8 mouse cellular contexts compared by ENCODE assay signal in the genomic region with DNA sequence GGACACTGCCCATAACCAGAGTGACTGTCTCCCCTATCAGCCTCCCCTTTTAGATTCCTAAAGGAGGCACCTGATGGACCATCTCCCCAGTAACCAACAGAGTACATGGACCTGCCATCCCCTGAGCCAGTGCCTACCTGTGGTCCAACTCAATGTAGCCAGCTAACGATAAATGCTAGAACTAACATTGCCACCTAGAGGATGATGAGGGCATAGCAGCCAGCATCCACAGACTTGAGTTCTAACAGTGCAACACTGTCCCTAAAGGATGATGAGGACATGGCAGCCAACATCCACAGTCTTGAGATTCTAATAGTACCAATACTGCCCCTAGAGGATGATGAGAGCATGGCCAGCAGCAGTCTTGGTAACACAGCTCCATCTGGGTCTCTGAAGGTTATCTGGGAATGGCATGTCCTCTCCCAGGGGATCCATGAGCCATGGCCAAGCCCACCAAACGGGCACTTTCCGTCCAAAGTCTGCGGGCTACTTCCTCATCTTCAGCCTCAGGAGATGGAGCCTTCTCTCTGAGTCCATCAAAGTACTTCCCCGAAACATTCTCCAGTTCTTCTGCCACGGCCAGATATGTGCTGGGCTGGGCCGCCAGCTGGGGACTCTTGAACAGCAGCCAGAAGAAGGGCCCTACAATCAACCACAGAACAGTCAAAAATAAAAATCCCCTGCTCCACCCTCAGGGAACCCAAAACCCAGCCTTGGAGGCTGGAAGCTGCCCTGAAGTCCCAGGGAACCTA. TPM values are rescaled to one million over a fixed set of nuclear protein-coding genes. Genes with fewer than 3 reads are reported as not detected.
A peak's percentile ranks its signal among the peaks of the same experiment; 100 is the strongest.
DNase-seq lines count a peak whose midpoint lies in the region; ATAC-seq lines count a peak whose summit lies in the region.

No protein-coding gene starts in this region.

- no peaks in the 10 kb centered on the region for H3K4me1 ChIP-seq in intestine, embryonic 15.5 days (replicated peaks)
- H3K4me1 ChIP-seq in midbrain, embryonic 10.5 days, result no peaks in the 10 kb centered on the region

- peak; percentile 81 for DNase-seq in adrenal gland, adult 8-10 months
- peak; percentile 79 for DNase-seq in embryo, embryonic 9.5 days (ENCODE audit: extremely low spot score)
- DNase-seq in gastrocnemius, postnatal 4 days (ENCODE audit: low spot score in 2 of 2), result peak; percentile 47 to 81
- peak; percentile 95 to 98 for DNase-seq in left cerebral cortex, postnatal 14 days (ENCODE audit: low spot score in 2 of 2)
- DNase-seq in midbrain, embryonic 10.5 days (ENCODE audit: low spot score), result peak; percentile 81
- peak; percentile 86 for DNase-seq in right cerebral cortex, postnatal 4 days
- DNase-seq in yolk sac, embryonic 10.5 days (ENCODE audit: low spot score), result peak; percentile 73

- 70% methylated on average over 7 of the region's 7 CpGs for WGBS in intestine, embryonic 15.5 days
- WGBS in midbrain, embryonic 10.5 days, result 77% methylated on average over 7 of the region's 7 CpGs

- intact Hi-C loops in left cerebral cortex, postnatal 14 days (cut with DNase I), result loop anchor here (5.0 kb wide), 3 partner anchors 280 to 400 kb away; no protein-coding TSS in a partner anchor

- H3K4me2 ChIP-seq in intestine, embryonic 15.5 days (replicated peaks), result no peak overlapping the region

- no peaks in the 10 kb centered on the region for H3K27me3 ChIP-seq in intestine, embryonic 15.5 days (replicated peaks)
- no peaks in the 10 kb centered on the region for H3K27me3 ChIP-seq in midbrain, embryonic 10.5 days (ENCODE audit: low read depth, poor library complexity, severe bottlenecking)

- no peak overlapping the region for H3K27ac ChIP-seq in intestine, embryonic 15.5 days
- H3K27ac ChIP-seq in midbrain, embryonic 10.5 days (replicated peaks), result no peak overlapping the region

- H3K4me3 ChIP-seq in intestine, embryonic 15.5 days (replicated peaks), result no peak overlapping the region
- H3K4me3 ChIP-seq in midbrain, embryonic 10.5 days, result no peak overlapping the region

- no peaks in the 10 kb centered on the region for H3K9me3 ChIP-seq in intestine, embryonic 15.5 days
- 0 out of 2 replicates have a peak, but pooled peaks cover 3% of the 10 kb centered on the region for H3K9me3 ChIP-seq in midbrain, embryonic 10.5 days (replicated peaks)

- ATAC-seq in intestine, embryonic 15.5 days, result peak; percentile 93

- H3K9ac ChIP-seq in intestine, embryonic 15.5 days, result no peak overlapping the region

- H3K36me3 ChIP-seq in intestine, embryonic 15.5 days, result peaks cover 39% of the 10 kb centered on the region
- H3K36me3 ChIP-seq in midbrain, embryonic 10.5 days, result peaks cover 80% of the 10 kb centered on the region

RNA-seq across cellular contexts. Expression of gene Rdh13, which starts 18.1 kb away (rescaled TPM):
- 10 to 100 TPM; 16.7 to 21.4 (median 18.1) TPM for total RNA-seq in adrenal gland, adult 8-10 months (2022)
- 10 to 100 TPM; 18.0 to 20.7 TPM for total RNA-seq in gastrocnemius, postnatal 4 days (2021)
- 28.7 and 28.9 TPM in 2 replicates for polyA plus RNA-seq in intestine, embryonic 15.5 days (2015; fragmentation: Nextera tagmentation; extraction: Ambion mirVana)
- total RNA-seq in left cerebral cortex, postnatal 14 days (2021), result 10 to 100 TPM; 27.1 to 29.4 TPM
- 34.9 and 35.8 TPM in 2 replicates for polyA plus RNA-seq in midbrain, embryonic 10.5 days (2016; fragmentation: Nextera tagmentation; extraction: Ambion mirVana)

RNA-seq across cellular contexts. Expression of gene Gp6, which starts 29.8 kb away (rescaled TPM):
- total RNA-seq in adrenal gland, adult 8-10 months (2022), result under 1 TPM in 3 of 4 experiments, not detected in 1; 0.08 to 0.17 (median 0.09) TPM
- not detected for total RNA-seq in gastrocnemius, postnatal 4 days (2021)
- 0.08 and 0.19 TPM in 2 replicates for polyA plus RNA-seq in intestine, embryonic 15.5 days (2015; fragmentation: Nextera tagmentation; extraction: Ambion mirVana)
- total RNA-seq in left cerebral cortex, postnatal 14 days (2021), result under 1 TPM in 1 of 2 experiments, not detected in 1; 0.13 TPM
- 0.21 and 0.25 TPM in 2 replicates for polyA plus RNA-seq in midbrain, embryonic 10.5 days (2016; fragmentation: Nextera tagmentation; extraction: Ambion mirVana)

RNA-seq across cellular contexts. Expression of gene Eps8l1, which starts 33.1 kb away (rescaled TPM):
- total RNA-seq in adrenal gland, adult 8-10 months (2022), result 1 to 10 TPM; 2.0 to 6.7 (median 3.9) TPM
- total RNA-seq in gastrocnemius, postnatal 4 days (2021), result 1 to 10 TPM; 2.4 to 5.1 TPM
- 3.4 and 3.9 TPM in 2 replicates for polyA plus RNA-seq in intestine, embryonic 15.5 days (2015; fragmentation: Nextera tagmentation; extraction: Ambion mirVana)
- total RNA-seq in left cerebral cortex, postnatal 14 days (2021), result 1 to 10 TPM; 3.3 to 5.1 TPM
- 2.9 and 3.4 TPM in 2 replicates for polyA plus RNA-seq in midbrain, embryonic 10.5 days (2016; fragmentation: Nextera tagmentation; extraction: Ambion mirVana)
